Mouse (Mus musculus) megakaryocyte, embryonic 14.5 days (primary cell): Measurements from ENCODE around the gene Dab2ip. TPM values are rescaled to one million over a fixed set of nuclear protein-coding genes. Genes with fewer than 3 reads are reported as not detected.

Source experiments
- H3K27me3 ChIP-seq: replicated peaks from 2 replicates; pipeline ENCODE3; 2012; ENCODE audit warnings: inconsistent platforms
- H3K36me3 ChIP-seq: replicated peaks from 2 replicates; pipeline ENCODE3; 2012; ENCODE audit warnings: low read length, inconsistent platforms, mixed read lengths
- H3K4me1 ChIP-seq: 2 replicates; pipeline ENCODE4 v1.6.1; 2012; ENCODE audit warnings: inconsistent platforms
- H3K4me3 ChIP-seq: replicated peaks from 2 replicates; pipeline ENCODE3; 2012; ENCODE audit warnings: moderate library complexity, mild to moderate bottlenecking, inconsistent platforms
- H3K9me3 ChIP-seq: 2 replicates; pipeline ENCODE4 v1.6.1; 2012; ENCODE audit warnings: inconsistent platforms
- FLI1 ChIP-seq: IDR thresholded peaks from 2 replicates; pipeline ENCODE4 v1.6.1; 2012; ENCODE audit warnings: low read length, inconsistent platforms, mixed read lengths
- GATA1 ChIP-seq: IDR thresholded peaks from 3 replicates; pipeline ENCODE4 v1.6.1; 2012; ENCODE audit warnings: mixed read lengths, low read length, inconsistent platforms, borderline replicate concordance
- polyA plus RNA-seq: library from polyadenylated mRNA; stranded (reverse); fragments of >175 nt; gene quantifications from 2 replicates; pipeline ENCODE4 v1.2.3, GENCODE M21; 2012; ENCODE audit warnings: low replicate concordance; ENCODE audit not compliant: insufficient read depth

Dab2ip gene
- polyA plus RNA-seq, 1 experiment = 5.0 TPM

GRCm38 (mm10) chr2:35640576-35640975 lies 82.5 kb downstream of the Dab2ip start:
- TF ChIP-seq FLI1 = no peak
- TF ChIP-seq GATA1 = no peak
- H3K36me3 ChIP-seq = no peaks in the 10 kb centered on the region
- H3K27me3 ChIP-seq = peaks cover 85% of the 10 kb centered on the region
- no peak overlapping the region for H3K4me3 ChIP-seq
- peaks cover 13% of the 10 kb centered on the region for H3K4me1 ChIP-seq
- H3K9me3 ChIP-seq = peaks cover 5% of the 10 kb centered on the region; the same call in 1 of the 2 replicates

GRCm38 (mm10) chr2:35642224-35642623 lies 84.2 kb downstream of the Dab2ip start:
- Histone ChIP-seq H3K9me3 (peaks cover 3% of the 10 kb centered on the region; the same call in 1 of the 2 replicates), H3K4me3 (no peak overlapping the region), H3K4me1 (peaks cover 9% of the 10 kb centered on the region), H3K27me3 (peaks cover 88% of the 10 kb centered on the region), H3K36me3 (no peaks in the 10 kb centered on the region)
- TF ChIP-seq FLI1 (no peak), GATA1 (no peak)

- peaks cover 75% of the 10 kb centered on the region for H3K27me3 ChIP-seq
- no peaks in the 10 kb centered on the region for H3K36me3 ChIP-seq
- H3K4me3 ChIP-seq = no peak overlapping the region
- peaks cover 45% of the 10 kb centered on the region for H3K4me1 ChIP-seq
- no peak for TF ChIP-seq FLI1
- TF ChIP-seq GATA1 = no peak
- H3K9me3 ChIP-seq = no peaks in the 10 kb centered on the region
Measured at GRCm38 (mm10) chr2:35646553-35646952, 88.5 kb downstream of the Dab2ip start.

GRCm38 (mm10) chr2:35649708-35650107 lies 91.6 kb downstream of the Dab2ip start:
- Histone ChIP-seq H3K36me3 (no peaks in the 10 kb centered on the region), H3K9me3 (no peaks in the 10 kb centered on the region), H3K4me3 (no peak overlapping the region), H3K4me1 (peaks cover 61% of the 10 kb centered on the region), H3K27me3 (peaks cover 70% of the 10 kb centered on the region)
- no peak for TF ChIP-seq GATA1
- no peak for TF ChIP-seq FLI1

GRCm38 (mm10) chr2:35651297-35651731 lies 93.2 kb downstream of the Dab2ip start:
- no peak overlapping the region for H3K4me3 ChIP-seq
- no peaks in the 10 kb centered on the region for H3K36me3 ChIP-seq
- no peak for TF ChIP-seq FLI1
- peaks cover 73% of the 10 kb centered on the region for H3K27me3 ChIP-seq
- no peaks in the 10 kb centered on the region for H3K9me3 ChIP-seq
- peaks cover 61% of the 10 kb centered on the region for H3K4me1 ChIP-seq

- Histone ChIP-seq H3K27me3 (peaks cover 73% of the 10 kb centered on the region), H3K36me3 (no peaks in the 10 kb centered on the region), H3K9me3 (no peaks in the 10 kb centered on the region), H3K4me3 (no peak overlapping the region), H3K4me1 (peaks cover 63% of the 10 kb centered on the region)
- TF ChIP-seq FLI1 = no peak
- no peak for TF ChIP-seq GATA1
Measured at GRCm38 (mm10) chr2:35652984-35653383, 94.9 kb downstream of the Dab2ip start.

GRCm38 (mm10) chr2:35654795-35655194 lies 96.7 kb downstream of the Dab2ip start:
- Histone ChIP-seq H3K4me1 (peaks cover 58% of the 10 kb centered on the region), H3K27me3 (peaks cover 75% of the 10 kb centered on the region), H3K36me3 (no peaks in the 10 kb centered on the region), H3K9me3 (peaks cover under 1% of the 10 kb centered on the region; the same call in 1 of the 2 replicates), H3K4me3 (no peak overlapping the region)
- no peak for TF ChIP-seq FLI1
- no peak for TF ChIP-seq GATA1

GRCm38 (mm10) chr2:35655996-35656395 lies 97.9 kb downstream of the Dab2ip start:
- Histone ChIP-seq H3K4me1 (peaks cover 50% of the 10 kb centered on the region), H3K4me3 (no peak overlapping the region), H3K9me3 (peaks cover 11% of the 10 kb centered on the region), H3K27me3 (peaks cover 87% of the 10 kb centered on the region), H3K36me3 (no peaks in the 10 kb centered on the region)
- TF ChIP-seq FLI1 (no peak), GATA1 (no peak)

GRCm38 (mm10) chr2:35658311-35658710 lies 100.2 kb downstream of the Dab2ip start:
- TF ChIP-seq GATA1 (no peak), FLI1 (no peak)
- Histone ChIP-seq H3K4me3 (no peak overlapping the region), H3K36me3 (no peaks in the 10 kb centered on the region), H3K4me1 (peaks cover 49% of the 10 kb centered on the region), H3K27me3 (peaks cover 98% of the 10 kb centered on the region), H3K9me3 (peaks cover 11% of the 10 kb centered on the region)

- Histone ChIP-seq H3K4me3 (no peak overlapping the region), H3K27me3 (peaks cover 98% of the 10 kb centered on the region), H3K36me3 (no peaks in the 10 kb centered on the region), H3K4me1 (peaks cover 46% of the 10 kb centered on the region), H3K9me3 (peaks cover 11% of the 10 kb centered on the region)
- no peak for TF ChIP-seq FLI1
- TF ChIP-seq GATA1 = no peak
Measured at GRCm38 (mm10) chr2:35659578-35660194, 101.6 kb downstream of the Dab2ip start.
